In the genomic region with DNA sequence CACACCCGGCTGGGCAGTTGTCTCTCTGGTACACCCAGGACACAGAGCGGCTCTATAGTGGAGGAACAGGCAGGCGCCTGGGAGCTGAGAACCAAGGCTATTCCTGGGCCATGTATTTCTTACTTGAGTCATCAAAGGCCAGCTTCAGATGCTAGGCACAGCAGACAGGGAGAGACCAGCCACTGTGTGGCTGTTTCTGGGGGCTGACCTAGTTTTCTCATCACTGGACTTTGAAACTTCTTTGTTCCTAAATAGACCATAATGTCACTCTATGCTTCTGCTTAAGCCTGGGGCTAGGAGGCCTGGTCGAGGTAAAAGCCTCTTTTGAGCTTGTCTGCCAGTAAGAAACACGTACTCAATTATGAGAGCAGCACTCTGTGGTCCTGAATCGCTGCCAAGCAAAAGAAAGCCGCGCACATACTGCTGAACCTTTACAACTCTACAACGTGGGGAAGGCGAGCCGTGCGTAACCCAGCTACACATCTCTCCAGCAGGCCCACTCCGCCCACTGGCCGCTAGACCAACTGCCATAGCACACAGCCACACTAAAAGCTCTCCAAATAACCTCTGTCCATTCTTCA, we compare ENCODE assay signal across 8 mouse cellular contexts.
DNase-seq lines count a peak whose midpoint lies in the region; ATAC-seq and TF ChIP-seq lines count a peak whose summit lies in the region.

No protein-coding gene starts in this region.

- H3K9me3 ChIP-seq in forebrain, embryonic 11.5 days (ENCODE audit: control insufficient read depth, low read length) = no peaks in the 10 kb centered on the region
- H3K9me3 ChIP-seq in forebrain, embryonic 10.5 days = no peaks in the 10 kb centered on the region
- H3K9me3 ChIP-seq in stomach, embryonic 16.5 days (replicated peaks; ENCODE audit: control insufficient read depth, low read length) = no peaks in the 10 kb centered on the region

- WGBS in forebrain, embryonic 11.5 days = 67% methylated on average over 14 of the region's 14 CpGs
- WGBS in forebrain, embryonic 10.5 days = 79% methylated on average over 14 of the region's 14 CpGs
- 48% methylated on average over 14 of the region's 14 CpGs for WGBS in stomach, embryonic 16.5 days

- peak; percentile 59 for DNase-seq in forebrain, embryonic 11.5 days (ENCODE audit: low spot score)
- no peak for DNase-seq in forebrain, embryonic 10.5 days (ENCODE audit: extremely low spot score, low spot score)
- DNase-seq in cerebellum, adult 11 months = peak; percentile 29
- DNase-seq in frontal cortex, postnatal 36 days (ENCODE audit: low spot score in 2 of 2) = peak; percentile 60 to 67
- DNase-seq in layer of hippocampus, adult 2 months (ENCODE audit: low spot score in 2 of 2) = no peak
- DNase-seq in lung, postnatal 14 days = peak; percentile 51
- no peak for DNase-seq in embryo, embryonic 10.5 days (ENCODE audit: low spot score)

- H3K27me3 ChIP-seq in forebrain, embryonic 11.5 days (ENCODE audit: control insufficient read depth, insufficient read depth, low read length) = no peaks in the 10 kb centered on the region
- H3K27me3 ChIP-seq in forebrain, embryonic 10.5 days (ENCODE audit: poor library complexity, severe bottlenecking) = no peaks in the 10 kb centered on the region
- no peaks in the 10 kb centered on the region for H3K27me3 ChIP-seq in stomach, embryonic 16.5 days (ENCODE audit: control insufficient read depth, insufficient read depth, low read length)

- no peak overlapping the region for H3K27ac ChIP-seq in forebrain, embryonic 11.5 days (ENCODE audit: low read depth, low read length)
- no peak overlapping the region for H3K27ac ChIP-seq in forebrain, embryonic 10.5 days
- H3K27ac ChIP-seq in layer of hippocampus, adult 2 months = peak overlapping the region; percentile 43; the same call in 1 of the 2 replicates
- peak overlapping the region; percentile 60 for H3K27ac ChIP-seq in stomach, embryonic 16.5 days (ENCODE audit: low read length)

- no peaks in the 10 kb centered on the region for H3K36me3 ChIP-seq in forebrain, embryonic 11.5 days (ENCODE audit: control insufficient read depth, insufficient read depth, low read length)
- H3K36me3 ChIP-seq in forebrain, embryonic 10.5 days (replicated peaks) = peaks cover 4% of the 10 kb centered on the region; the same call in 1 of the 2 replicates
- H3K36me3 ChIP-seq in stomach, embryonic 16.5 days (ENCODE audit: control insufficient read depth, insufficient read depth, low read length) = no peaks in the 10 kb centered on the region

- H3K4me1 ChIP-seq in forebrain, embryonic 11.5 days (replicated peaks; ENCODE audit: control insufficient read depth, insufficient read depth, low read length) = no peaks in the 10 kb centered on the region; the same call in 1 of the 2 replicates
- H3K4me1 ChIP-seq in forebrain, embryonic 10.5 days = peaks cover 9% of the 10 kb centered on the region; the same call in 1 of the 2 replicates
- H3K4me1 ChIP-seq in stomach, embryonic 16.5 days (ENCODE audit: control insufficient read depth, insufficient read depth, low read length) = peaks cover 14% of the 10 kb centered on the region

- no peak for TF ChIP-seq CTCF in layer of hippocampus, adult 2 months (conservative IDR thresholded peaks at IDR 0.05)

- no peak overlapping the region for H3K9ac ChIP-seq in forebrain, embryonic 11.5 days (ENCODE audit: low read length)
- H3K9ac ChIP-seq in stomach, embryonic 16.5 days (ENCODE audit: low read length) = no peak overlapping the region

- peak; percentile 46 for ATAC-seq in forebrain, embryonic 11.5 days (replicated peaks; ENCODE audit: low FRiP score)
- ATAC-seq in stomach, embryonic 16.5 days (ENCODE audit: insufficient read depth, low FRiP score) = peak; percentile 61; the same call in 1 of the 2 replicates

- no peak overlapping the region for H3K4me3 ChIP-seq in forebrain, embryonic 11.5 days (ENCODE audit: low read depth, low read length)
- no peak overlapping the region for H3K4me3 ChIP-seq in forebrain, embryonic 10.5 days
- H3K4me3 ChIP-seq in layer of hippocampus, adult 2 months = no peak overlapping the region
- H3K4me3 ChIP-seq in stomach, embryonic 16.5 days (replicated peaks; ENCODE audit: low read length) = no peak overlapping the region

- no peak overlapping the region for H3K4me2 ChIP-seq in forebrain, embryonic 11.5 days (ENCODE audit: low read depth, low read length, severe bottlenecking)
- no peak overlapping the region for H3K4me2 ChIP-seq in stomach, embryonic 16.5 days (ENCODE audit: low read depth, low read length)

Comparison
In these comparisons a context has a peak if more than half of its experiments do, and no peak if none do; other contexts are left out.
1. DNase-seq: peak in forebrain, embryonic 11.5 days (single experiment), cerebellum, adult 11 months (single experiment), frontal cortex, postnatal 36 days (2 of 2) and lung, postnatal 14 days (single experiment); none in forebrain, embryonic 10.5 days (single experiment), layer of hippocampus, adult 2 months (0 of 2) and embryo, embryonic 10.5 days (single experiment).
2. H3K27ac ChIP-seq: peak in layer of hippocampus, adult 2 months (single experiment) and stomach, embryonic 16.5 days (single experiment); none in forebrain, embryonic 11.5 days (single experiment) and forebrain, embryonic 10.5 days (single experiment).